Mouse (Mus musculus): Measurements from ENCODE around the gene C87436. TPM values are rescaled to one million over a fixed set of nuclear protein-coding genes. Genes with fewer than 3 reads are reported as not detected.
A peak's percentile ranks its signal among the peaks of the same experiment; 100 is the strongest.

Gene C87436
- polyA plus RNA-seq, 1 experiment from 2014 or later: 16.1 TPM

- CTCF ChIA-PET: no interaction called here
- DNase-seq (ENCODE audit: low read depth, low spot score) (no peak), ATAC-seq (no peak)
- in situ Hi-C loops (cut with MboI; ENCODE audit: low pct_unique_long_range_greater_than_20kb): no loop called here
- no peak for TF ChIP-seq CTCF (IDR thresholded peaks at IDR 0.05)
- no peaks in the 10 kb centered on the region for H3K27me3 ChIP-seq
- POLR2A ChIA-PET: no interaction called here
Observed at GRCm38 (mm10) chr6:86506309-86506708, 68.1 kb downstream of the C87436 start.

GRCm38 (mm10) chr6:86507116-86507515, 68.9 kb downstream of the C87436 start:
- TF ChIP-seq CTCF (IDR thresholded peaks at IDR 0.05): no peak
- DNase-seq (ENCODE audit: low read depth, low spot score) (no peak), ATAC-seq (no peak)
- H3K27me3 ChIP-seq: no peaks in the 10 kb centered on the region
- in situ Hi-C loops (cut with MboI; ENCODE audit: low pct_unique_long_range_greater_than_20kb): no loop called here
- ChIA-PET POLR2A (interaction anchor here (0.6 kb wide), 2 partner anchors 22 to 96 kb away, joined by 4 read pairs; no protein-coding TSS in a partner anchor), CTCF (interaction anchor here (0.9 kb wide), 1 partner anchor 27 kb away, joined by 3 read pairs; no protein-coding TSS in a partner anchor)

GRCm38 (mm10) chr6:86508736-86509135, 70.6 kb downstream of the C87436 start:
- ChIA-PET POLR2A (no interaction called here), CTCF (no interaction called here)
- in situ Hi-C loops (cut with MboI; ENCODE audit: low pct_unique_long_range_greater_than_20kb): no loop called here
- no peak for TF ChIP-seq CTCF (IDR thresholded peaks at IDR 0.05)
- DNase-seq (ENCODE audit: low read depth, low spot score): no peak
- H3K27me3 ChIP-seq: no peaks in the 10 kb centered on the region
- ATAC-seq: no peak

GRCm38 (mm10) chr6:86509194-86509865, 71.2 kb downstream of the C87436 start:
- ChIA-PET POLR2A (no interaction called here), CTCF (no interaction called here)
- DNase-seq (ENCODE audit: low read depth, low spot score): no peak
- no peak for ATAC-seq
- in situ Hi-C loops (cut with MboI; ENCODE audit: low pct_unique_long_range_greater_than_20kb): no loop called here
- no peaks in the 10 kb centered on the region for H3K27me3 ChIP-seq
- TF ChIP-seq CTCF (IDR thresholded peaks at IDR 0.05): no peak

- ATAC-seq (no peak), DNase-seq (ENCODE audit: low read depth, low spot score) (no peak)
- H3K27me3 ChIP-seq: no peaks in the 10 kb centered on the region
- in situ Hi-C loops (cut with MboI; ENCODE audit: low pct_unique_long_range_greater_than_20kb): loop anchor here (5.0 kb wide), 1 partner anchor 33 kb away; no protein-coding TSS in a partner anchor
- no peak for TF ChIP-seq CTCF (IDR thresholded peaks at IDR 0.05)
- CTCF ChIA-PET: no interaction called here
- POLR2A ChIA-PET: no interaction called here
Observed at GRCm38 (mm10) chr6:86509866-86510200, 71.7 kb downstream of the C87436 start.

- POLR2A ChIA-PET: no interaction called here
- CTCF ChIA-PET: no interaction called here
- in situ Hi-C loops (cut with MboI; ENCODE audit: low pct_unique_long_range_greater_than_20kb): loop anchor here (5.0 kb wide), 1 partner anchor 34 kb away; no protein-coding TSS in a partner anchor
- DNase-seq (ENCODE audit: low read depth, low spot score): no peak
- no peaks in the 10 kb centered on the region for H3K27me3 ChIP-seq
- no peak for ATAC-seq
- no peak for TF ChIP-seq CTCF (IDR thresholded peaks at IDR 0.05)
Observed at GRCm38 (mm10) chr6:86510979-86511378, 72.8 kb downstream of the C87436 start.

GRCm38 (mm10) chr6:86513296-86513695, 75.1 kb downstream of the C87436 start:
- H3K27me3 ChIP-seq: no peaks in the 10 kb centered on the region
- ATAC-seq: peak; percentile 31
- in situ Hi-C loops (cut with MboI; ENCODE audit: low pct_unique_long_range_greater_than_20kb): loop anchor here (5.0 kb wide), 1 partner anchor 36 kb away; no protein-coding TSS in a partner anchor
- ChIA-PET POLR2A (no interaction called here), CTCF (interaction anchor here (0.6 to 1.4 kb wide), 2 partner anchors 9 to 42 kb away, joined by 3 to 4 read pairs; no protein-coding TSS in a partner anchor)
- DNase-seq (ENCODE audit: low read depth, low spot score): peak; percentile 47
- no peak for TF ChIP-seq CTCF (IDR thresholded peaks at IDR 0.05)

- DNase-seq (ENCODE audit: low read depth, low spot score): no peak
- TF ChIP-seq CTCF (IDR thresholded peaks at IDR 0.05): no peak
- CTCF ChIA-PET: interaction anchor here (0.8 kb wide), 1 partner anchor 40 kb away, joined by 3 read pairs; no protein-coding TSS in a partner anchor
- no peak for ATAC-seq
- in situ Hi-C loops (cut with MboI; ENCODE audit: low pct_unique_long_range_greater_than_20kb): no loop called here
- H3K27me3 ChIP-seq: no peaks in the 10 kb centered on the region
- POLR2A ChIA-PET: no interaction called here
Observed at GRCm38 (mm10) chr6:86516021-86516420, 77.8 kb downstream of the C87436 start.

- ChIA-PET CTCF (no interaction called here), POLR2A (no interaction called here)
- DNase-seq (ENCODE audit: low read depth, low spot score) (no peak), ATAC-seq (no peak)
- TF ChIP-seq CTCF (IDR thresholded peaks at IDR 0.05): no peak
- in situ Hi-C loops (cut with MboI; ENCODE audit: low pct_unique_long_range_greater_than_20kb): no loop called here
- H3K27me3 ChIP-seq: no peaks in the 10 kb centered on the region
Observed at GRCm38 (mm10) chr6:86519767-86520345, 81.7 kb downstream of the C87436 start.

- H3K27me3 ChIP-seq: no peaks in the 10 kb centered on the region
- CTCF ChIA-PET: interaction anchor here (0.9 kb wide), 1 partner anchor 8 kb away, joined by 3 read pairs; no protein-coding TSS in a partner anchor
- no peak for DNase-seq (ENCODE audit: low read depth, low spot score)
- in situ Hi-C loops (cut with MboI; ENCODE audit: low pct_unique_long_range_greater_than_20kb): no loop called here
- no peak for ATAC-seq
- POLR2A ChIA-PET: interaction anchor here (0.6 to 0.9 kb wide), 2 partner anchors 42 to 152 kb away, joined by 3 to 4 read pairs; no protein-coding TSS in a partner anchor
- no peak for TF ChIP-seq CTCF (IDR thresholded peaks at IDR 0.05)
Observed at GRCm38 (mm10) chr6:86522001-86522911, 84.1 kb downstream of the C87436 start.

Other genes starting within 250 kb of the C87436 start
- 3.1 TPM for gene Tgfa, start 243.2 kb upstream of the C87436 start, polyA plus RNA-seq (2021)
- 36.3 TPM for gene Fam136a, start 72.7 kb upstream of the C87436 start, polyA plus RNA-seq (2021)
- gene Snrpg, start 67.1 kb upstream of the C87436 start, polyA plus RNA-seq (2021): 125 TPM
- gene Pcyox1, start 41.2 kb upstream of the C87436 start, polyA plus RNA-seq (2021): 151 TPM
- 91.4 TPM for gene Tia1, start 34.2 kb upstream of the C87436 start, polyA plus RNA-seq (2021)
- 3.1 TPM for gene Gm44790, start 11.7 kb upstream of the C87436 start, polyA plus RNA-seq (2021)
- 240 TPM for gene Pcbp1, start 87.9 kb downstream of the C87436 start, polyA plus RNA-seq (2021)
- not detected for gene Asprv1, start 189.8 kb downstream of the C87436 start, polyA plus RNA-seq (2021)
- 4.8 TPM for gene Mxd1, start 230.8 kb downstream of the C87436 start, polyA plus RNA-seq (2021)
- gene Snrnp27, start 246.1 kb downstream of the C87436 start, polyA plus RNA-seq (2021): 104 TPM